Mouse (Mus musculus) testis, adult 2 months (tissue): ENCODE results near the gene Ccdc71.
A peak's percentile ranks its signal among the peaks of the same experiment; 100 is the strongest.

Experiments
- CTCF ChIP-seq: fragments of 200-500 bp; IDR thresholded peaks from 2 replicates; pipeline ENCODE4 v1.5.1; 2012; ENCODE audit warnings: low read depth, mild to moderate bottlenecking, inconsistent platforms, low read length, moderate library complexity; ENCODE audit not compliant: control insufficient read depth, insufficient read depth, insufficient replicate concordance
- POLR2A ChIP-seq: fragments of 200-500 bp; IDR thresholded peaks from 2 replicates; pipeline ENCODE4 v1.6.1; 2012; ENCODE audit warnings: low read depth, mild to moderate bottlenecking, inconsistent platforms, low read length, moderate library complexity; ENCODE audit not compliant: control insufficient read depth

GRCm38 (mm10) chr9:108450292-108451169, 9.8 kb upstream of the Ccdc71 start:
- TF ChIP-seq CTCF (no peak), POLR2A (0 out of 2 replicates have a peak, but pooled peaks have one; percentile 7)
